Mouse (Mus musculus): ENCODE data around the gene Anp32e.
"Not testable (repeated sequence)": the region's sequence is repeated elsewhere in the genome, so short reads cannot be mapped to it uniquely, and the experiment has no call there.

The Anp32e gene

DNA sequence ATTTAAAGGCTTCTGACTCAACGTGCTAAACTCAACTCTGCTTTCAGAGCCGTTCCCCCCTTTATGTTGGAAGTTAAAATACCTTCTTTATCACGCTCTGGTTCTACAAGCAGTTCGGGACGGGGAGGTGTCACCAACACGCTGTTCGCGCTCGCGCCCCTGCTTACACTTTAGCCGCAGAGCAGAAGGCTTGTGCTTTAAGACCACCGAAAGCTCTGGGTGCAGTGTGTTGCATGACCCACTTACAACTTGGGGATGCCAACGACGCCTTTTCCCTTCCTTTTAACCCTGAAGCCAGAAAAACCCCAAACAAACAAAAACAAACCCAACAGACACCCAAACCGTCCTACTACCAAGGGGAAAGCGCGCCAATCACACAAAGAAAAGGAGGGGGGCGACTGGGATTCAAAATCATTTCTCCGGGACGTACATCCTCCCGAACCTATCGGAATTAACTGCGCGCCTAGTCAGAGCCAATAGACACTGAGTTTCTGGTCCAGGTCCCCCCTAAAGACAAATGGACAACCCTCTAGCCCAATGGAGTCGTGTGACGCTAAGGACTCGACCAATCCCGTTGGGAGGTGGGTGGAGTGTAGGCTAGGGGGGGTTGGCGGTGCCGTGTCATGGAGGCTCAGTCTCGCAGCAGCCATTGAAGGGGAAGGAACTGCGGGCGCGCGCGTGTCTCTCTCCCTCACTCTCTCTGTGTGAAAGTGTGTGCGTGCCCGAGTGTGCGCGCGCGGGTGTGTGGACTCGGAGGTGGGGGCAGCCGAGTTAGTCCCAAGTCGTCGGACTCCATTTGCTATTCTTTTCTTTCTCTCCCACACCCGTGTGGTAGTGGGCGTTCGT lies at the start of gene Anp32e:
Gene Anp32e, plus strand, starts transcription at position 589 of the 846 bp plus-strand sequence.
- DNase-seq, result peak; percentile 99

GRCm38 (mm10) chr3:95881979-95882815 lies 46.8 kb upstream of the Anp32e start, which contains the start of gene Ciart:
Gene Ciart (minus strand): TSS chr3:95882251.
- DNase-seq, result peak; percentile 97

GRCm38 (mm10) chr3:95882816-95883425 lies 46.1 kb upstream of the Anp32e start:
- peak; percentile 82 for DNase-seq

DNA sequence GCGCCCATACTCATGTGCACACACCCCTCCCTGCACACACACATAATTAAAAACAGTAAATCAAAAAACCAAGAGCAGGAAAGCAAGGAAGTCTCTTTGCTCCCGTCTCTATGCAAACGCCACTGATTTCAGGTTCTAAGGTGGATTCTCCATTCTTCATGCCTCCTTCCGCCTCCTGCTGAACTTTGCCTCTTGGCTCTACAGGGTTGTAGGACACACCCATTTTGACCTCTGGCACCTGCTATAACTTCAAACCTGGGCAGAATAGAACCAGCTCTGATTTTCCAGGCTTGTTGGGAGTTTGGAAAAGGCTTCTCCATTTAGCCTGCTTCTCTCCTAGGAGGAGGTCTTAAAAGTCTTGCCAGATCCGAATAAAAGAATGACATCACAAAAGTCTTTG lies 44.6 kb upstream of the Anp32e start:
- no peak for DNase-seq

GRCm38 (mm10) chr3:95887596-95887995 lies 41.5 kb upstream of the Anp32e start:
- DNase-seq, result no peak

GRCm38 (mm10) chr3:95889664-95890063 lies 39.4 kb upstream of the Anp32e start:
- no peak for DNase-seq

DNA sequence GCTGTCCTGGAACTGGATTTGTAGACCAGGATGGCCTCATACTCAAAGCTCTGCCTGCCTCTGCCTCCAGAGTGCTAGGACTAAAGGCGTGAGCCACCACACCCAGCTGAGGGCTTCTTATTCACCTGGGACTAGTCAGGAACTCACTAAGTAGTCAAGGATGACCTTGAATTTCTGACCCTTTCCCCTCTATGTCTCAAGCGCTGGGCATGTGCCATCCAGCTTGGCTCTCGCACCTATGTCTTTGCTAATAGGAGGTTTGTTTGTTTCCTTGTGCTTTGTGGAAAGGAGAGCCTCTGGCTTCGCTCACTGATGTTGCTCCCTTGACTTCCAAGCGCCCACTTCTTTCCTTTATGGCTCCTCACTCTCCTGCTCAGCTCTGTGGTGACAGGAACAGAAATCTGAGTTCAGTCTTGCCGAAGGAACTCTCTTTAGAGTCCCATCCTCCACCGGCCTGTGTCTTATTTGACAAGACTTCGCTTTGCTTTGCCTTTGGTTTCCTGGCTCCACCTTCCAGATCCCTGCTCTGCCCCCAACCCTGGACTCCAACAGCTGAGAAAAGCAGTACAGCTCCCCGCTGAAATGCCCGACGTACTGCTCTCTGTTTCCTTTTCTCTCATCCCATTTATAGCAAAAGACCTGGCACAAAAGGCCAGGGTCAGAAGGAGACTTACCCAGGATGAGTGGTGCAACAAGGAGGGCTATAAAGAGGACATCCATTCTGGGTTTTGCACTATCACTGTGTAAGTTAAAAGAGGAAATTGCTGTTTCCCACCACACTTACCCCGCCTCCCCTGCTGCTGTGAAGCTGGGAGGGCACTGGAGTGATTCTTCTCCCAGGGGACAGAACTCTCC lies 37.6 kb upstream of the Anp32e start, which contains the start of gene BC028528:
Gene BC028528, minus strand, starts transcription at position 795 of the 855 bp plus-strand sequence.
- no peak for DNase-seq

DNA sequence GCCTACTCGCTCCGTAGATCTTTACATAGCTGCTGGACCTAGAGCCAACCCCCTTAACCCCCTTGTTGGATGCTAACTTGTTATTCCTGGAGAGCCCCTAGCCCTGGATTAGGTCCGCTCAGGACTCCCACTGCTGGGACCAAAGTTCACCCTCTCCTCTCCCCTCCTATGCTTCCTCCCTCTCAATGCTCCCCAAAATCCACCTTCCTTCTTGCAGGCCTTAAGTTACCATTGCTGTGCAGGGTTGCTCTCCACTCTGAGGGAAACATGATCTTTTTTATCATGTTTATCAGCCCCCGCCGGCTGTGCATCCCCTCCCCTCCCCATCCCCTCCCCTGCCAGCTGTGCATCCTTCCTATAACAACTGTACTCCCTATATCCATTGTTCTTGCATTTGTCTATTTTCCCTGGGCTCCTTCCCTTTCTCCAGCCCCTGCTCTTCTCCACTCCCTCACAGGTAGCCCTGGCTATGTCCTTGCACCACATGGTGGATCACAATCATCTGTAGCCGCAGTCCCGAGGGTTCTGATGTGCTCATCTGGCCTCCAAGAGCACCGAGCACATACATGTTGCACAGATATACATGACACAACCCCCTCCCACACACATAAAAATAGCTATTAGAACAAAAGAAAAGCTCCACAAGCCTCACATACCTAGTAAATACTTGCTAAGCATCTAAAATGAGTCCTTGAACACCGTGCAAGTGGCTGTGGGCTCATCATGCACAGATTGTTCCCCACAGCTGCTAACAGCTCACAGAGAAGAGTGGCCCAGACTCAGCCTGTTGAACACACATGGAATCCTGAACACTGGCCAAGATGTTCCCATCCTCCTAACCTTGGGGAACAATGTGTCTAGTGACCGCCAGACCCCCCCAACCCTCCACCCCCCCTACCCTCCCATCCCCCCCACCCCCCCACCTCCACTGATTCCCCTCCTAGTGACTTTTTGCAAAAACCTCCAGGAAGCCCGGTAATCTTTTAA lies 36.7 kb upstream of the Anp32e start:
- peak; percentile 59 for DNase-seq

- no peak for DNase-seq
Measured at GRCm38 (mm10) chr3:95893126-95893525, 35.9 kb upstream of the Anp32e start.

DNA sequence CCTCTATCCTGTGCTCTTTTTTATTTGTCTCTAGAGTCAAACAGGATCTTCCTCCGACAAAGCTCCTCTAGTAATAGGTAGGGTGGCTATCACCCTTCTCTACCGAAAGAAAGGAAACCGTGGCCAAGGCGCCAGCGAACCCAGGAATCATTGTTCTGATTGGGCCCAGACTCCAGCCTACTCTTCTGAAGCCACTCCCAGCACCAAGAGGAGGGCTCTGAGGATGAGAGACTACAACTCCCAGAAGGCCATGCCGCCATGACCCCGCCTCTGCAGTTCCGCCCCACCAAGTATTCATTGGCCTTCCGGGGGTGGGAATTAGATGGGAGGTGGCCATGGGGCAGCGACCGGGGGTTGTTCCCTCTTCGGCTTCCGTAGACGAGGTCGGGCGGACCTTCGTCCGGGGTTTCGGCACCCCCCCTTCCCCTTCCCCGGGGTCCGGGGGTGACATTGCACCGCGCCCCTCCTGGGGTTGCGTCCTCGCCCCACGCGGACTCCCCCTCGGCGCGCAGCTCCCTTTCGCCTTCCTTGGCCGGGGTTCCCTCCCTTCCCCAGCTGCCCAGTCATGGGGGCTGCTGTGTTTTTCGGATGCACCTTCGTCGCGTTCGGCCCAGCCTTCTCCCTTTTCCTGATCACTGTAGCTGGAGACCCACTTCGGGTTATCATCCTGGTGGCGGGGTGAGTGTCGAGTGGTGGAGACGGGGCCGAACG lies 35.3 kb upstream of the Anp32e start, which contains the start of gene Aph1a:
Gene Aph1a, plus strand, starts transcription at position 364 of the 711 bp plus-strand sequence.
- peak; percentile 98 for DNase-seq

DNA sequence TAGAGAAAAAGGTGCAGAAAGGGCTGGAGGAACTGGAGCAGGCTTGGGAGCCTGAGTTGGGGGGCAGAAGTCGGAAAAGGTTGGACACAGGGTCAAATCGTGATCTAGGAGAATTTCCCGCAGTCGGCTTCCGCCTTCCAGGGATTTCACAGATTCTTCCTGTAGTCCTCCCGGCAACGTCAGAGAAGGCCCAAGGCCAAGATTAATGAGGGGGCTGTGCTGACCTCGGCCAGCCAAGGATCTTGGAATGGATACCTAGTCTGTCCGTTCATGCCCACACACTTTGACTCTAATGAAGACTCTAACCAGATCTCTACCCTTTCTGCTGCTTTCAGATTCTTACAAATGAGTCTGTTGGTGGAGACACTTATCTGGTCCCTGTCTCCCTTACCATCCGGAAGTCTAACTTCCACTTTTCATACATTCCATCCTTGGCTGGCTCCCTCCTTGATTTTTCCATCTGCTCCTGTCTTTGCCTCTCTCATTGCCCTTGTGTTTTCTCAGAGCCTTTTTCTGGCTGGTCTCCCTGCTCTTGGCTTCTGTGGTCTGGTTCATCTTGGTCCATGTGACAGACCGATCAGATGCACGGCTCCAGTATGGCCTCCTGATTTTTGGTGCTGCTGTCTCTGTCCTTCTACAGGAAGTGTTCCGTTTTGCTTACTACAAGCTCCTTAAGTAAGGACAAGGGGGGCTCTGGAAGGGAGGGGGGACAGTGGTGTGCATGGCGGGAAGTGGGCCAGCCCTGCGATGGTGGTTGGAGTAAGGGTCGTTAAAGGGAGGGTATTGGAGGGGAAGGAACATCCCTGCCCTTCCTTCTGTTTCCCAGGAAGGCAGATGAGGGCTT lies 34.5 kb upstream of the Anp32e start:
- peak; percentile 75 for DNase-seq

- not testable (repeated sequence) for DNase-seq
Measured at GRCm38 (mm10) chr3:95895501-95895900, 33.5 kb upstream of the Anp32e start.

- no peak for DNase-seq
Measured at GRCm38 (mm10) chr3:95899800-95900524, 29.1 kb upstream of the Anp32e start.

GRCm38 (mm10) chr3:95901616-95902372 lies 27.3 kb upstream of the Anp32e start:
- no peak for DNase-seq

- no peak for DNase-seq
Measured at GRCm38 (mm10) chr3:95902373-95902625, 26.7 kb upstream of the Anp32e start.

DNA sequence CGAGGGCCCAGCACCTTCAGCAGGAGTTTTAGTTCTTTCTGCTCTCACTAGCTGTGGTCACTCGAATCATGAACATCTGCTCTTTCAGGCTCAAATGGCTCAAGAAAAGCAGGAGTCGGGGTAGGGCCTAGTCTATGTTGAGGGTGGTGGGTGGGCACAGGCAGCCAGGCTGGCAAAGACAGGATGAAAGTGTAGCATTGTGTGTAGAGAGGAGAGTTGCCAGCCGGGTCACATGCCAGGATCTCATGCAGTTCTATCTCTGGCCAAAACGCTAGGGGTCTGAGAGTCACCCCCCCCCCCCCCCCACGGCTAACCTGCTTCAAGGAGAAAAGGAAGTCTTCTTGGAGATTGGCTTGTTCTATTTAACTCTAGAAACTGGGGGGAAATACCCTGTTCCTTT lies 26.4 kb upstream of the Anp32e start:
- DNase-seq, result no peak

GRCm38 (mm10) chr3:95903753-95904502 lies 25.1 kb upstream of the Anp32e start:
- no peak for DNase-seq
